Comparison of ENCODE assay signal across 26 mouse cellular contexts in the genomic region with DNA sequence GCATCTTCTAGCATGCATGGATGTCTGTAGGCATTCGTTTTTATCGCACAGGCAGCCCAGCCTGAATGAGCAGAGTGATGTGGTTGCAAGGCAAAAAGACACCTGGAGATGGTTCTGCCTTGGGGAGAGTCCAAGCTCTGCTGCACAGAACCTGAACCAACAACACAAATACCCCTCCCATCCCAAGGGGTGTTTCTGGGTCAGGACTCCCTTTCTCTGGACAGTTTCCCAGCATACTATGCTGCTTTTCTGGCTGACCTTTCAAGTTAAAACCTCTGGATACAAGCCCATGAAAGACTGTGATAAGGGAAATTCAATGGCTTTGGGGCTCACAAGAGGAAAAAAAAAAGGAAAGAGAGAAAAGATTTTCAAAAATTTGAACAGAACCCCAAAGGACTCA. TPM values are rescaled to one million over a fixed set of nuclear protein-coding genes. Genes with fewer than 3 reads are reported as not detected.
DNase-seq lines count a peak whose midpoint lies in the region; ATAC-seq and TF ChIP-seq lines count a peak whose summit lies in the region.
"Had no signal": no experiment of that assay in that cellular context is flagged by ENCODE, and none has a peak within 500 bp of the region (broad histone marks: within the 10 kb centered on the region; RNA-seq: fewer than 3 reads in every experiment).

No protein-coding gene starts in this region.

- no peaks in the 10 kb centered on the region for H3K36me3 ChIP-seq in lung, embryonic 14.5 days (ENCODE audit: insufficient read depth)
- H3K36me3 ChIP-seq: G1E; hindbrain, embryonic 12.5 days; intestine, embryonic 15.5 days; kidney, embryonic 15.5 days; limb, embryonic 12.5 days; liver, embryonic 12.5 days had no signal

- no peaks in the 10 kb centered on the region for H3K4me1 ChIP-seq in lung, embryonic 14.5 days (ENCODE audit: insufficient read depth)
- H3K4me1 ChIP-seq: intestine, embryonic 15.5 days; liver, embryonic 12.5 days had no signal

- no peaks in the 10 kb centered on the region for H3K27me3 ChIP-seq in lung, embryonic 14.5 days (ENCODE audit: insufficient read depth, low read length)
- H3K27me3 ChIP-seq: intestine, embryonic 15.5 days; kidney, embryonic 15.5 days; limb, embryonic 12.5 days had no signal

- WGBS in lung, embryonic 14.5 days, result 76% methylated on average over 2 of the region's 2 CpGs

- H3K9ac ChIP-seq in lung, embryonic 14.5 days, result no peak overlapping the region
- H3K9ac ChIP-seq: hindbrain, embryonic 12.5 days; intestine, embryonic 15.5 days; kidney, embryonic 15.5 days; limb, embryonic 12.5 days; liver, embryonic 12.5 days had no signal

- ATAC-seq in lung, embryonic 14.5 days (ENCODE audit: insufficient read depth), result no peak
- ATAC-seq: forebrain, embryonic 14.5 days; hindbrain, postnatal 0 days; intestine, embryonic 15.5 days; liver, embryonic 12.5 days; midbrain, embryonic 16.5 days had no signal

- H3K4me2 ChIP-seq in lung, embryonic 14.5 days, result no peak overlapping the region
- H3K4me2 ChIP-seq: hindbrain, embryonic 12.5 days; intestine, embryonic 15.5 days; kidney, embryonic 15.5 days; limb, embryonic 12.5 days; liver, embryonic 12.5 days had no signal

- no peaks in the 10 kb centered on the region for H3K9me3 ChIP-seq in lung, embryonic 14.5 days (ENCODE audit: low read depth, low read length)
- H3K9me3 ChIP-seq: G1E; hindbrain, embryonic 12.5 days; intestine, embryonic 15.5 days; kidney, embryonic 15.5 days; limb, embryonic 12.5 days; liver, embryonic 12.5 days had no signal

- H3K4me3 ChIP-seq in lung, embryonic 14.5 days (ENCODE audit: low read depth, low read length), result no peak overlapping the region
- H3K4me3 ChIP-seq: hindbrain, embryonic 12.5 days; intestine, embryonic 15.5 days; kidney, embryonic 15.5 days; limb, embryonic 12.5 days; liver, embryonic 12.5 days had no signal

- H3K27ac ChIP-seq in lung, embryonic 14.5 days (ENCODE audit: low read depth), result no peak overlapping the region
- H3K27ac ChIP-seq: hindbrain, embryonic 12.5 days; hindbrain, postnatal 0 days; intestine, embryonic 15.5 days; kidney, embryonic 15.5 days; limb, embryonic 12.5 days; liver, embryonic 12.5 days had no signal

- DNase-seq in adrenal gland, postnatal 10 days, result peak; percentile 36
- no peak for DNase-seq in adrenal gland, adult 18-20 months (ENCODE audit: low spot score in 2 of 2)
- peak; percentile 23 to 34 for DNase-seq in heart, adult 18-20 months
- no peak for DNase-seq in heart, adult 11 months
- peak; percentile 17 for DNase-seq in kidney, adult 9 months
- no peak for DNase-seq in kidney, adult 18-20 months
- DNase-seq in lung, embryonic 14.5 days, result peak; percentile 25
- no peak for DNase-seq in lung, postnatal 25 days (ENCODE audit: low spot score)
- DNase-seq: cerebellum, adult 8-10 months; cerebellum, postnatal 25 days; layer of hippocampus, adult 9-11 months; lung, adult 18-20 months; lung, postnatal 10 days; right cerebral cortex, postnatal 25 days; spleen, adult 18-20 months; thymus, postnatal 14 days had no signal

- no peak for TF ChIP-seq CTCF in lung, embryonic 14.5 days (IDR thresholded peaks at IDR 0.05; ENCODE audit: low read depth)

RNA-seq across cellular contexts. Expression of a gene that starts 6.1 kb away (rescaled TPM):
- total RNA-seq in adrenal gland, postnatal 10 days (2021), result 10 to 100 TPM; 73.5 to 78.3 TPM
- total RNA-seq in adrenal gland, adult 18-20 months (2021), result 100 to 1,000 TPM; 122 to 171 TPM
- total RNA-seq in heart, adult 18-20 months (2021), result 1 to 10 TPM; 1.8 to 2.5 TPM
- 19.0 and 21.7 TPM in 2 replicates for polyA plus RNA-seq in lung, embryonic 14.5 days (2014; fragmentation: Nextera tagmentation; extraction: Ambion mirVana)
- total RNA-seq: neutrophil, adult 5-6 weeks had no signal
- polyA plus RNA-seq: G1E had no signal

Comparison
In these comparisons a context has a peak if more than half of its experiments do, and no peak if none do; other contexts are left out.
1. DNase-seq: peak in adrenal gland, postnatal 10 days (single experiment), heart, adult 18-20 months (2 of 2), kidney, adult 9 months (single experiment) and lung, embryonic 14.5 days (single experiment); none in adrenal gland, adult 18-20 months (0 of 2), heart, adult 11 months (single experiment), kidney, adult 18-20 months (single experiment) and lung, postnatal 25 days (single experiment).
2. RNA of a gene that starts 6.1 kb away (total RNA-seq): 122 to 171 TPM in adrenal gland, adult 18-20 months and 73.5 to 78.3 TPM in adrenal gland, postnatal 10 days; 1.8 to 2.5 TPM in heart, adult 18-20 months; every median in the first group is over 10 times any median in the second.